Mouse (Mus musculus): ENCODE results near the gene Meis2. TPM values are rescaled to one million over a fixed set of nuclear protein-coding genes. Genes with fewer than 3 reads are reported as not detected.

Gene Meis2
- total RNA-seq, 1 experiment = 12.4 TPM

GRCm38 (mm10) chr2:115919141-115920071 lies 146.2 kb downstream of the Meis2 start:
- Histone ChIP-seq H3K27ac (ENCODE audit: insufficient read depth, low read depth, low read length, poor library complexity, severe bottlenecking) (no peak overlapping the region), H3K36me3 (ENCODE audit: control insufficient read depth, insufficient read depth, low read length, poor library complexity, severe bottlenecking) (no peaks in the 10 kb centered on the region), H3K9me3 (ENCODE audit: control insufficient read depth, insufficient read depth, low read depth, low read length) (no peaks in the 10 kb centered on the region), H3K4me3 (ENCODE audit: insufficient read depth in 1 of 2, low read depth in 1 of 2, low read length in 2 of 2, poor library complexity in 1 of 2, severe bottlenecking in 1 of 2) (no peak overlapping the region), H3K4me1 (ENCODE audit: control insufficient read depth in 2 of 2, insufficient read depth in 2 of 2, low read length in 2 of 2, poor library complexity in 1 of 2) (no peaks in the 10 kb centered on the region), H3K9ac (ENCODE audit: insufficient read depth, low read depth, low read length, poor library complexity, severe bottlenecking) (no peak overlapping the region)
- no peak for TF ChIP-seq HCFC1 (IDR thresholded peaks at IDR 0.05; ENCODE audit: borderline replicate concordance, insufficient read depth, low read length)
- TF ChIP-seq ZNF384 (IDR thresholded peaks at IDR 0.05; ENCODE audit: low read depth, low read length) = 0 out of 2 replicates have a peak, but pooled peaks have one; percentile 52
- TF ChIP-seq CHD2 (IDR thresholded peaks at IDR 0.05; ENCODE audit: low read depth, low read length) = no peak
- TF ChIP-seq MAFK (IDR thresholded peaks at IDR 0.05; ENCODE audit: insufficient read depth, low read depth, low read length) = no peak
- no peak for TF ChIP-seq ZC3H11A (IDR thresholded peaks at IDR 0.05; ENCODE audit: borderline replicate concordance, low read depth, low read length)
- no peak for DNase-seq (ENCODE audit: low read depth, low spot score)
- in situ Hi-C loops (cut with MboI; ENCODE audit: low sequenced_read_pairs in 2 of 2, unreplicated experiment in 2 of 2) = no loop called here

- no peak overlapping the region for H3K9ac ChIP-seq (ENCODE audit: insufficient read depth, low read depth, low read length, poor library complexity, severe bottlenecking)
- TF ChIP-seq ZNF384 (IDR thresholded peaks at IDR 0.05; ENCODE audit: low read depth, low read length) (no peak), HCFC1 (IDR thresholded peaks at IDR 0.05; ENCODE audit: borderline replicate concordance, insufficient read depth, low read length) (no peak), MAFK (IDR thresholded peaks at IDR 0.05; ENCODE audit: insufficient read depth, low read depth, low read length) (no peak), CHD2 (IDR thresholded peaks at IDR 0.05; ENCODE audit: low read depth, low read length) (no peak)
- no peaks in the 10 kb centered on the region for H3K9me3 ChIP-seq (ENCODE audit: control insufficient read depth, insufficient read depth, low read depth, low read length)
- no peak overlapping the region for H3K27ac ChIP-seq (ENCODE audit: insufficient read depth, low read depth, low read length, poor library complexity, severe bottlenecking)
- H3K4me3 ChIP-seq (ENCODE audit: insufficient read depth in 1 of 2, low read depth in 1 of 2, low read length in 2 of 2, poor library complexity in 1 of 2, severe bottlenecking in 1 of 2) = no peak overlapping the region
- in situ Hi-C loops (cut with MboI; ENCODE audit: low sequenced_read_pairs in 2 of 2, unreplicated experiment in 2 of 2) = no loop called here
- DNase-seq (ENCODE audit: low read depth, low spot score) = no peak
- no peaks in the 10 kb centered on the region for H3K4me1 ChIP-seq (ENCODE audit: control insufficient read depth in 2 of 2, insufficient read depth in 2 of 2, low read length in 2 of 2, poor library complexity in 1 of 2)
- no peaks in the 10 kb centered on the region for H3K36me3 ChIP-seq (ENCODE audit: control insufficient read depth, insufficient read depth, low read length, poor library complexity, severe bottlenecking)
Measured at GRCm38 (mm10) chr2:115918561-115918960, 147.1 kb downstream of the Meis2 start.

- no peak for TF ChIP-seq MAFK (IDR thresholded peaks at IDR 0.05; ENCODE audit: insufficient read depth, low read depth, low read length)
- TF ChIP-seq CHD2 (IDR thresholded peaks at IDR 0.05; ENCODE audit: low read depth, low read length) = no peak
- TF ChIP-seq HCFC1 (IDR thresholded peaks at IDR 0.05; ENCODE audit: borderline replicate concordance, insufficient read depth, low read length) = no peak
- TF ChIP-seq ZNF384 (IDR thresholded peaks at IDR 0.05; ENCODE audit: low read depth, low read length) = no peak
- TF ChIP-seq ZC3H11A (IDR thresholded peaks at IDR 0.05; ENCODE audit: borderline replicate concordance, low read depth, low read length) = no peak
- in situ Hi-C loops (cut with MboI; ENCODE audit: low sequenced_read_pairs in 2 of 2, unreplicated experiment in 2 of 2) = no loop called here
Measured at GRCm38 (mm10) chr2:115914539-115914938, 151.1 kb downstream of the Meis2 start.

DNA sequence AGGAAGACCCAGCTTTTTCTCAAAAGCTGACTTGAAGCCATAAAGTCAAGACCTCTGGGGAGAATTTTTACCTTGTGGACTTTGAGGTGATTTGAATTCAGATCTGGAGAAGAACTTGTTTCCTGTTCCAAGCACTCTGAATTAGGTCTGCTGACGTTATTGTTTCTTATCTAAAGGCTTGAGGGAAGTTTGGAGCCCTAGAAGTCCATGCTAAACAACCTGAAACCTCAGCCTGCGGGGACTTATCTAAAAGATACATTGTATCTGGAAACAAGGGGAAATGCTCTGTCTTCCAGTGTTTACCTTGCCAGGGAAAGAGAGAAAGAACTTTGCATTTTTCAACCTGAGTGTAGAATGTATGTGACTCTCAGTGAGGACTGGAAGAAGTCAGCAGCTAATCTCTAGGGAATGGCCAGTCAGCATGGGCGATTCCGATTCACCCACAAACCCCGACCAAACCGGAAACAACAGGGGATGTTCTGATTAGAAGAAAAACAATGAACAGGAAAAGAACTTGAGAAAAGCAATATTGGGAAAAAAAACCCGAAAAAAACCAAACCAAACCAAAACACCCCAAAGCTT lies 152.6 kb downstream of the Meis2 start:
- no peak overlapping the region for H3K9ac ChIP-seq (ENCODE audit: insufficient read depth, low read depth, low read length, poor library complexity, severe bottlenecking)
- DNase-seq (ENCODE audit: low read depth, low spot score) = no peak
- no peak overlapping the region for H3K4me3 ChIP-seq (ENCODE audit: insufficient read depth in 1 of 2, low read depth in 1 of 2, low read length in 2 of 2, poor library complexity in 1 of 2, severe bottlenecking in 1 of 2)
- H3K9me3 ChIP-seq (ENCODE audit: control insufficient read depth, insufficient read depth, low read depth, low read length) = no peaks in the 10 kb centered on the region
- no peaks in the 10 kb centered on the region for H3K4me1 ChIP-seq (ENCODE audit: control insufficient read depth in 2 of 2, insufficient read depth in 2 of 2, low read length in 2 of 2, poor library complexity in 1 of 2)
- H3K36me3 ChIP-seq (ENCODE audit: control insufficient read depth, insufficient read depth, low read length, poor library complexity, severe bottlenecking) = no peaks in the 10 kb centered on the region
- in situ Hi-C loops (cut with MboI; ENCODE audit: low sequenced_read_pairs in 2 of 2, unreplicated experiment in 2 of 2) = no loop called here
- TF ChIP-seq MAFK (IDR thresholded peaks at IDR 0.05; ENCODE audit: insufficient read depth, low read depth, low read length) (no peak), ZNF384 (IDR thresholded peaks at IDR 0.05; ENCODE audit: low read depth, low read length) (no peak), ZC3H11A (IDR thresholded peaks at IDR 0.05; ENCODE audit: borderline replicate concordance, low read depth, low read length) (no peak), CHD2 (IDR thresholded peaks at IDR 0.05; ENCODE audit: low read depth, low read length) (no peak), HCFC1 (IDR thresholded peaks at IDR 0.05; ENCODE audit: borderline replicate concordance, insufficient read depth, low read length) (no peak)
- H3K27ac ChIP-seq (ENCODE audit: insufficient read depth, low read depth, low read length, poor library complexity, severe bottlenecking) = no peak overlapping the region

More at GRCm38 (mm10) chr2:115914539-115914938, 151.1 kb downstream of the Meis2 start:
- Histone ChIP-seq H3K36me3 (ENCODE audit: control insufficient read depth, insufficient read depth, low read length, poor library complexity, severe bottlenecking) (no peaks in the 10 kb centered on the region), H3K4me3 (ENCODE audit: insufficient read depth in 1 of 2, low read depth in 1 of 2, low read length in 2 of 2, poor library complexity in 1 of 2, severe bottlenecking in 1 of 2) (no peak overlapping the region), H3K4me1 (ENCODE audit: control insufficient read depth in 2 of 2, insufficient read depth in 2 of 2, low read length in 2 of 2, poor library complexity in 1 of 2) (no peaks in the 10 kb centered on the region), H3K27ac (ENCODE audit: insufficient read depth, low read depth, low read length, poor library complexity, severe bottlenecking) (no peak overlapping the region), H3K9me3 (ENCODE audit: control insufficient read depth, insufficient read depth, low read depth, low read length) (no peaks in the 10 kb centered on the region), H3K9ac (ENCODE audit: insufficient read depth, low read depth, low read length, poor library complexity, severe bottlenecking) (no peak overlapping the region)
- DNase-seq (ENCODE audit: low read depth, low spot score) = no peak

Data from ES-E14 (cell line).